Mouse (Mus musculus) CH12.LX (cell line): Measurements from ENCODE around the gene Gk2. TPM values are rescaled to one million over a fixed set of nuclear protein-coding genes. Genes with fewer than 3 reads are reported as not detected.

Source experiments
- DNase-seq: peaks from one replicate; pipeline ENCODE4 v3.0.0-alpha.2; 2013; ENCODE audit errors: extremely low read depth
- H3K27ac ChIP-seq: 2 replicates; pipeline ENCODE4 v1.5.1; 2012; ENCODE audit warnings: low read depth, mild to moderate bottlenecking, control low read depth, moderate library complexity; ENCODE audit not compliant: insufficient read depth
- H3K27me3 ChIP-seq: replicated peaks from 2 replicates; pipeline ENCODE3; 2012; ENCODE audit warnings: inconsistent platforms
- H3K36me3 ChIP-seq, 2 experiments: replicated peaks in 1 of 2; 2 replicates each; pipeline versions ENCODE3 to v1.6.1; 2012; ENCODE audit warnings: inconsistent platforms in 1 of 2, low read length in 1 of 2, mild to moderate bottlenecking in 1 of 2, mixed read lengths in 1 of 2, moderate library complexity in 1 of 2; ENCODE audit not compliant: control insufficient read depth in 1 of 2, insufficient read depth in 1 of 2
- H3K4me1 ChIP-seq, 2 experiments: 2 replicates each; pipeline ENCODE4 v1.6.1; 2012; ENCODE audit warnings: inconsistent platforms in 1 of 2, moderate library complexity in 1 of 2; ENCODE audit not compliant: insufficient read depth in 2 of 2, control insufficient read depth in 1 of 2
- H3K4me2 ChIP-seq: 2 replicates; pipeline ENCODE4 v1.6.1; 2012; ENCODE audit warnings: low read depth, mild to moderate bottlenecking, control low read depth; ENCODE audit not compliant: poor library complexity, insufficient read depth, severe bottlenecking
- H3K4me3 ChIP-seq, 3 experiments: fragments of 150-350 bp in 1 of 3; sonication (generic) in 1 of 3; replicated peaks in 1 of 3; 2 replicates each; pipeline versions ENCODE3 to v1.5.1; 2011 to 2012; ENCODE audit warnings: low read depth in 2 of 3, low read length in 2 of 3, mild to moderate bottlenecking in 2 of 3, moderate library complexity in 2 of 3, control low read depth in 1 of 3, improper control_type of control experiment in 1 of 3, inconsistent platforms in 1 of 3, mixed read lengths in 1 of 3; ENCODE audit not compliant: poor library complexity in 1 of 3
- H3K79me2 ChIP-seq: replicated peaks from 2 replicates; pipeline ENCODE4 v1.6.1; 2012; ENCODE audit warnings: mild to moderate bottlenecking, moderate library complexity; ENCODE audit not compliant: control insufficient read depth, poor library complexity, insufficient read depth, severe bottlenecking; ENCODE audit errors: extremely low read depth
- H3K9ac ChIP-seq: 2 replicates; pipeline ENCODE4 v1.6.1; 2012; ENCODE audit warnings: low read depth, mild to moderate bottlenecking, control low read depth, moderate library complexity; ENCODE audit not compliant: insufficient read depth
- H3K9me3 ChIP-seq: replicated peaks from 2 replicates; pipeline ENCODE3; 2012; ENCODE audit warnings: low read length, inconsistent platforms, mixed read lengths
- CHD1 ChIP-seq: IDR thresholded peaks from 2 replicates; pipeline ENCODE4 v1.6.1; 2012; ENCODE audit warnings: low read depth, low read length, improper control_type of control experiment, inconsistent platforms
- CTCF ChIP-seq, 2 experiments: IDR thresholded peaks in 1 of 2; conservative IDR thresholded peaks in 1 of 2; 2 replicates each; pipeline ENCODE4 v1.5.1; 2011 to 2012; ENCODE audit warnings: low read depth in 2 of 2, low read length in 2 of 2, improper control_type of control experiment in 1 of 2, inconsistent platforms in 1 of 2, mild to moderate bottlenecking in 1 of 2, moderate library complexity in 1 of 2
- E2F4 ChIP-seq: IDR thresholded peaks from 2 replicates; pipeline ENCODE4 v1.6.1; 2011; ENCODE audit warnings: low read depth, low read length, improper control_type of control experiment; ENCODE audit not compliant: insufficient replicate concordance
- ELF1 ChIP-seq: IDR thresholded peaks from 2 replicates; pipeline ENCODE4 v1.6.1; 2014; ENCODE audit warnings: low read depth, mild to moderate bottlenecking, inconsistent platforms, low read length, improper control_type of control experiment
- GABPA ChIP-seq: IDR thresholded peaks from 2 replicates; pipeline ENCODE4 v1.6.1; 2012; ENCODE audit warnings: low read depth, low read length, improper control_type of control experiment, inconsistent platforms; ENCODE audit not compliant: insufficient replicate concordance
- IRF4 ChIP-seq: IDR thresholded peaks from 2 replicates; pipeline ENCODE4 v1.6.1; 2014; ENCODE audit warnings: low read depth, mild to moderate bottlenecking, inconsistent platforms, low read length, improper control_type of control experiment
- JUND ChIP-seq: conservative IDR thresholded peaks from 2 replicates; pipeline ENCODE4 v1.6.1; 2011; ENCODE audit warnings: low read depth, low read length, improper control_type of control experiment
- MAX ChIP-seq: IDR thresholded peaks from 2 replicates; pipeline ENCODE4 v1.6.1; 2011; ENCODE audit warnings: low read length, improper control_type of control experiment
- MAZ ChIP-seq: IDR thresholded peaks from 2 replicates; pipeline ENCODE4 v1.6.1; 2012; ENCODE audit warnings: low read depth, mild to moderate bottlenecking, inconsistent platforms, low read length, improper control_type of control experiment, moderate library complexity
- MYC ChIP-seq: IDR thresholded peaks from 2 replicates; pipeline ENCODE4 v1.6.1; 2011; ENCODE audit warnings: low read depth, mild to moderate bottlenecking, improper control_type of control experiment, low read length
- PAX5 ChIP-seq: IDR thresholded peaks from 2 replicates; pipeline ENCODE4 v1.6.1; 2012; ENCODE audit warnings: low read length, inconsistent platforms, mixed read lengths
- POLR2A ChIP-seq: IDR thresholded peaks from 2 replicates; pipeline ENCODE4 v1.6.1; 2011; ENCODE audit warnings: low read depth, mild to moderate bottlenecking, improper control_type of control experiment, low read length
- SIN3A ChIP-seq: IDR thresholded peaks from 2 replicates; pipeline ENCODE4 v1.6.1; 2012; ENCODE audit warnings: low read length, improper control_type of control experiment, inconsistent platforms
- ZC3H11A ChIP-seq: IDR thresholded peaks from 2 replicates; pipeline ENCODE4 v1.6.1; 2012; ENCODE audit warnings: low read depth, mild to moderate bottlenecking, inconsistent platforms, low read length, improper control_type of control experiment
- ZKSCAN1 ChIP-seq: IDR thresholded peaks from 2 replicates; pipeline ENCODE4 v1.6.1; 2012; ENCODE audit warnings: low read depth, inconsistent platforms, low read length, improper control_type of control experiment, borderline replicate concordance
- dilution Hi-C: fragments of 300-500 bp; cut with MboI; formaldehyde crosslinking; loops from 2 replicates; pipeline ENCODE4 v1.14.3; 2020; ENCODE audit warnings: low sequenced_read_pairs; ENCODE audit not compliant: extremely low pct_unique_long_range_greater_than_20kb, extremely low pct_ligation_motif_present
- in situ Hi-C: fragments of 300-500 bp; cut with MboI; formaldehyde crosslinking; loops from 3 replicates; pipeline ENCODE4 v1.14.3; 2019; ENCODE audit warnings: low sequenced_read_pairs, low pct_ligation_motif_present, low pct_unique_long_range_greater_than_20kb, mixed read lengths
- polyA plus RNA-seq: library from polyadenylated mRNA; unstranded; fragments of >175 nt; gene quantifications from 2 replicates; pipeline ENCODE4 v1.2.1, GENCODE M21; 2012; ENCODE audit warnings: low read depth; ENCODE audit not compliant: insufficient read length
- total RNA-seq, 2 experiments: library from RNA; depleted of rRNA; stranded (reverse); fragments of 300-350 nt in 1 of 2; fragments of >200 nt in 1 of 2; gene quantifications; 2 replicates each; pipeline ENCODE4 v1.2.3; 2012 to 2014

The Gk2 gene
- total and polyA plus RNA-seq, 3 experiments, result not detected

- no peak overlapping the region for H3K4me2 ChIP-seq
- DNase-seq, result no peak
- in situ Hi-C loops (no loop called here), dilution Hi-C loops (no loop called here)
- no peaks in the 10 kb centered on the region for H3K79me2 ChIP-seq
- H3K4me1 ChIP-seq, result no peaks in the 10 kb centered on the region
- H3K27me3 ChIP-seq, result no peaks in the 10 kb centered on the region
- TF ChIP-seq PAX5, result no peak
- TF ChIP-seq CHD1, result no peak
- no peak for TF ChIP-seq GABPA
- TF ChIP-seq ZC3H11A, result no peak
- no peak for TF ChIP-seq MYC
- TF ChIP-seq E2F4, result no peak
- TF ChIP-seq IRF4, result no peak
- no peak for TF ChIP-seq ELF1
- no peak for TF ChIP-seq MAZ
- no peak for TF ChIP-seq ZKSCAN1
- no peak overlapping the region for H3K4me3 ChIP-seq
- no peaks in the 10 kb centered on the region for H3K9me3 ChIP-seq
- no peak overlapping the region for H3K27ac ChIP-seq
- H3K36me3 ChIP-seq, result no peaks in the 10 kb centered on the region
- H3K9ac ChIP-seq, result no peak overlapping the region
These were observed 9.1 kb upstream of the Gk2 start for GRCm38 (mm10) chr5:97465956-97466355.

- dilution Hi-C loops (no loop called here), in situ Hi-C loops (no loop called here)
- Histone ChIP-seq H3K4me3 (no peak overlapping the region), H3K9ac (no peak overlapping the region), H3K4me1 (no peaks in the 10 kb centered on the region), H3K4me2 (no peak overlapping the region), H3K27me3 (no peaks in the 10 kb centered on the region), H3K79me2 (no peaks in the 10 kb centered on the region), H3K27ac (no peak overlapping the region), H3K9me3 (no peaks in the 10 kb centered on the region), H3K36me3 (no peaks in the 10 kb centered on the region)
- TF ChIP-seq JUND (no peak), ELF1 (no peak), SIN3A (no peak), CTCF (conservative IDR thresholded peaks at IDR 0.05 in 1 of 2, IDR thresholded peaks at IDR 0.05 in 1 of 2; ENCODE audit: low read depth in 2 of 2, low read length in 2 of 2) (no peak), MAX (no peak)
- no peak for DNase-seq
These were observed 6.0 kb upstream of the Gk2 start for GRCm38 (mm10) chr5:97462856-97463255.

GRCm38 (mm10) chr5:97451451-97451850 lies 5.4 kb downstream of the Gk2 start:
- Histone ChIP-seq H3K4me2 (no peak overlapping the region), H3K36me3 (no peaks in the 10 kb centered on the region), H3K9me3 (no peaks in the 10 kb centered on the region), H3K27ac (no peak overlapping the region), H3K4me3 (no peak overlapping the region), H3K79me2 (no peaks in the 10 kb centered on the region), H3K27me3 (no peaks in the 10 kb centered on the region), H3K4me1 (no peaks in the 10 kb centered on the region), H3K9ac (no peak overlapping the region)
- DNase-seq, result no peak
- in situ Hi-C loops, result no loop called here
- dilution Hi-C loops, result no loop called here
- TF ChIP-seq POLR2A, result no peak
